Mouse (Mus musculus) neutrophil, adult 59 days (primary cell): Measurements from ENCODE around the gene Vmn1r168. TPM values are rescaled to one million over a fixed set of nuclear protein-coding genes. Genes with fewer than 3 reads are reported as not detected.

Experiments
- total RNA-seq, 2 experiments: library from RNA; stranded (reverse); gene quantifications; 1 replicate in 1 of 2; 2 replicates in 1 of 2; pipeline ENCODE4 v1.2.4; 2023

Gene Vmn1r168
- total RNA-seq, result not detected

GRCm38 (mm10) chr7:23539432-23539831, at the start of gene Vmn1r168:
Vmn1r168 (plus strand) TSS chr7:23539732.

GRCm38 (mm10) chr7:23507106-23507505, 32.4 kb upstream of the Vmn1r168 start, which contains the start of gene Vmn1r167:
Vmn1r167 (minus strand) TSS chr7:23507206.

GRCm38 (mm10) chr7:23575226-23575625, 35.7 kb downstream of the Vmn1r168 start, which contains the start of gene Vmn1r169:
Vmn1r169 (plus strand) TSS chr7:23575526.

Other genes starting within 250 kb of the Vmn1r168 start
- not detected for gene Nlrp4e, start 238.5 kb upstream of the Vmn1r168 start, total RNA-seq
- not detected for gene Nlrp5, start 153.8 kb upstream of the Vmn1r168 start, total RNA-seq
- not detected for gene Vmn1r167, start 32.5 kb upstream of the Vmn1r168 start, total RNA-seq
- gene Vmn1r169, start 35.8 kb downstream of the Vmn1r168 start, total RNA-seq, result not detected
- gene Vmn1r170, start 66.4 kb downstream of the Vmn1r168 start, total RNA-seq, result not detected
- not detected for gene Vmn1r171, start 91.0 kb downstream of the Vmn1r168 start, total RNA-seq
- not detected for gene Vmn1r172, start 118.6 kb downstream of the Vmn1r168 start, total RNA-seq
- not detected for gene Vmn1r173, start 161.0 kb downstream of the Vmn1r168 start, total RNA-seq
- gene Vmn1r174, start 212.5 kb downstream of the Vmn1r168 start, total RNA-seq, result not detected